ENCODE assay signal across 8 mouse cellular contexts in genomic region chr7:29519211-29519550, GRCm38 (mm10). TPM values are rescaled to one million over a fixed set of nuclear protein-coding genes. Genes with fewer than 3 reads are reported as not detected.
DNase-seq lines count a peak whose midpoint lies in the region; ATAC-seq lines count a peak whose summit lies in the region.

No protein-coding gene starts in this region.

- peaks cover 21% of the 10 kb centered on the region; the same call in 1 of the 2 replicates for H3K4me1 ChIP-seq in embryonic facial prominence, embryonic 12.5 days
- H3K4me1 ChIP-seq in hindbrain, embryonic 16.5 days (ENCODE audit: control insufficient read depth, insufficient read depth, low read depth, low read length): peaks cover 18% of the 10 kb centered on the region
- peaks cover 20% of the 10 kb centered on the region for H3K4me1 ChIP-seq in midbrain, embryonic 12.5 days

- WGBS in embryonic facial prominence, embryonic 12.5 days: under 1% methylated on average over 19 of the region's 19 CpGs
- WGBS in hindbrain, embryonic 16.5 days: under 1% methylated on average over 19 of the region's 19 CpGs
- WGBS in midbrain, embryonic 12.5 days: under 1% methylated on average over 19 of the region's 19 CpGs

- no peaks in the 10 kb centered on the region for H3K36me3 ChIP-seq in embryonic facial prominence, embryonic 12.5 days
- no peaks in the 10 kb centered on the region for H3K36me3 ChIP-seq in hindbrain, embryonic 16.5 days (ENCODE audit: control insufficient read depth, insufficient read depth, low read length)
- no peaks in the 10 kb centered on the region for H3K36me3 ChIP-seq in midbrain, embryonic 12.5 days

- no peaks in the 10 kb centered on the region for H3K27me3 ChIP-seq in embryonic facial prominence, embryonic 12.5 days
- no peaks in the 10 kb centered on the region for H3K27me3 ChIP-seq in hindbrain, embryonic 16.5 days (replicated peaks; ENCODE audit: control insufficient read depth, insufficient read depth, low read length)
- peaks cover 26% of the 10 kb centered on the region; the same call in 1 of the 2 replicates for H3K27me3 ChIP-seq in midbrain, embryonic 12.5 days

- H3K4me2 ChIP-seq in embryonic facial prominence, embryonic 12.5 days (replicated peaks): peak overlapping the region; percentile 72
- H3K4me2 ChIP-seq in hindbrain, embryonic 16.5 days (ENCODE audit: low read length): peak overlapping the region; percentile 89
- peak overlapping the region; percentile 89 for H3K4me2 ChIP-seq in midbrain, embryonic 12.5 days (replicated peaks)

- ATAC-seq in embryonic facial prominence, embryonic 12.5 days (ENCODE audit: insufficient number of reproducible peaks, insufficient read depth, low FRiP score, low TSS enrichment): no peak
- no peak for ATAC-seq in hindbrain, embryonic 16.5 days
- peak; percentile 13; the same call in 1 of the 2 replicates for ATAC-seq in midbrain, embryonic 12.5 days (ENCODE audit: low FRiP score, low read depth)

- DNase-seq in layer of hippocampus, adult 9-11 months: peak; percentile 30
- no peak for DNase-seq in layer of hippocampus, postnatal 10 days (ENCODE audit: low spot score in 2 of 2)
- DNase-seq in urinary bladder, postnatal 4 days (ENCODE audit: low spot score in 2 of 2): no peak
- DNase-seq in frontal cortex, postnatal 10 days (ENCODE audit: low spot score in 2 of 2): no peak
- DNase-seq in cerebellum, adult 11-12 months: no peak

- H3K4me3 ChIP-seq in embryonic facial prominence, embryonic 12.5 days: peak overlapping the region; percentile 85
- H3K4me3 ChIP-seq in hindbrain, embryonic 16.5 days (ENCODE audit: low read length): peak overlapping the region; percentile 94
- peak overlapping the region; percentile 79 for H3K4me3 ChIP-seq in midbrain, embryonic 12.5 days

- peak overlapping the region; percentile 85; the same call in 1 of the 2 replicates for H3K27ac ChIP-seq in embryonic facial prominence, embryonic 12.5 days
- peak overlapping the region; percentile 95 for H3K27ac ChIP-seq in hindbrain, embryonic 16.5 days (ENCODE audit: low read depth, low read length)
- peak overlapping the region; percentile 80; the same call in 1 of the 2 replicates for H3K27ac ChIP-seq in midbrain, embryonic 12.5 days (replicated peaks)

- H3K9me3 ChIP-seq in embryonic facial prominence, embryonic 12.5 days: no peaks in the 10 kb centered on the region
- no peaks in the 10 kb centered on the region for H3K9me3 ChIP-seq in hindbrain, embryonic 16.5 days (ENCODE audit: control insufficient read depth, low read length)
- no peaks in the 10 kb centered on the region for H3K9me3 ChIP-seq in midbrain, embryonic 12.5 days

- peak overlapping the region; percentile 84 for H3K9ac ChIP-seq in embryonic facial prominence, embryonic 12.5 days
- peak overlapping the region; percentile 88 for H3K9ac ChIP-seq in hindbrain, embryonic 16.5 days (ENCODE audit: low read depth, low read length)
- peak overlapping the region; percentile 71 for H3K9ac ChIP-seq in midbrain, embryonic 12.5 days (replicated peaks)

RNA-seq across cellular contexts. Expression of gene Sipa1l3, which starts 0.7 kb away (rescaled TPM):
- total RNA-seq in layer of hippocampus, postnatal 10 days (2021): 100 to 1,000 TPM; 122 to 125 TPM
- 13.8 and 16.3 TPM in 2 replicates for polyA plus RNA-seq in embryonic facial prominence, embryonic 12.5 days (2016; fragmentation: Nextera tagmentation; extraction: Ambion mirVana)
- polyA plus RNA-seq in hindbrain, embryonic 16.5 days (2015; fragmentation: Nextera tagmentation; extraction: Ambion mirVana): 18.2 and 23.1 TPM in 2 replicates
- polyA plus RNA-seq in midbrain, embryonic 12.5 days (2016; fragmentation: Nextera tagmentation; extraction: Ambion mirVana): 14.0 and 14.6 TPM in 2 replicates
